Mouse (Mus musculus) hindbrain, embryonic 15.5 days (tissue): ENCODE measurements around the gene Dnajc5. TPM values are rescaled to one million over a fixed set of nuclear protein-coding genes. Genes with fewer than 3 reads are reported as not detected.

Source experiments
- ATAC-seq: fragments of 200-750 bp; cut with Nextera tagmentation; 2 replicates; pipeline ENCODE4 v1.8.0; 2017; ENCODE audit warnings: low read depth, moderate number of reproducible peaks, moderate TSS enrichment; ENCODE audit not compliant: low FRiP score
- H3K27ac ChIP-seq: fragments of 300-500 bp; sonication (generic); replicated peaks from 2 replicates; pipeline ENCODE4 v1.5.1; 2015; ENCODE audit warnings: mild to moderate bottlenecking, inconsistent platforms
- H3K27me3 ChIP-seq: fragments of 300-500 bp; sonication (generic); 2 replicates; pipeline ENCODE4 v1.6.1; 2015; ENCODE audit warnings: control low read depth, inconsistent platforms
- H3K36me3 ChIP-seq: fragments of 300-500 bp; sonication (generic); 2 replicates; pipeline ENCODE4 v1.6.1; 2015; ENCODE audit warnings: control low read depth, inconsistent platforms
- H3K4me1 ChIP-seq: fragments of 300-500 bp; sonication (generic); replicated peaks from 2 replicates; pipeline ENCODE4 v1.6.1; 2015; ENCODE audit warnings: control low read depth, inconsistent platforms
- H3K4me2 ChIP-seq: fragments of 300-500 bp; sonication (generic); 2 replicates; pipeline ENCODE4 v1.6.1; 2015; ENCODE audit warnings: moderate library complexity, mild to moderate bottlenecking, inconsistent platforms
- H3K4me3 ChIP-seq: fragments of 300-500 bp; sonication (generic); 2 replicates; pipeline ENCODE4 v1.5.1; 2015; ENCODE audit warnings: mild to moderate bottlenecking, inconsistent platforms
- H3K9ac ChIP-seq: fragments of 300-500 bp; sonication (generic); 2 replicates; pipeline ENCODE4 v1.6.1; 2015; ENCODE audit warnings: inconsistent platforms
- H3K9me3 ChIP-seq: fragments of 300-500 bp; sonication (generic); 2 replicates; pipeline ENCODE4 v1.6.1; 2016; ENCODE audit warnings: control low read depth, inconsistent platforms
- WGBS: fragments of 180-500 bp; shearing (Covaris S2); methylation state at CpG from one replicate; pipeline ENCODE4 v1.1.7; 2015; 5-methylcytosine and 5-hydroxymethylcytosine counted together
- polyA plus RNA-seq: library from polyadenylated mRNA; unstranded; fragments of >200 nt; fragmentation: Nextera tagmentation; extraction: Ambion mirVana; gene quantifications from 2 replicates; pipeline ENCODE4 v1.2.1, GENCODE M21; 2015

Dnajc5 gene
- polyA plus RNA-seq, 1 experiment from 2014 or later: 267 TPM

DNA sequence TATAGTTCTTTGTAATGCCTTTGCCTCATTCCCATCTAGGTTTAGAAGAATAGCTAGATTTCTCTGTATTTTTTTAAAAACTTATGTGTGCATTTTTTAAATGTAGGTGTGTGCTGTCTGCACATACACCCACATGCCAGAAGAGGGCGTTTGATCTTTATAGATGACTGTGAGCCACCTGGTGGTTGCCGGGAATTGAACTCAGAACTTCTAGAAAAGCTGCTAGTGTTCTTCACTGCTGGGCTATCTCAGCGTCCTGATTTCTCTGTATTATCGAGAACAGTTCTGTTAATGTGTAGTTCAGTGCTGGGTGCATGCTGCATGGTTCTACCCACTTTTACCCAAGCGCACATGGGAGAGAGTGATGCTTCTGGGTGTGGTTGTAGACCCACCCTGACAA, 2.5 kb downstream of the Dnajc5 start:
- 71% methylated on average over 5 of the region's 5 CpGs for WGBS
- H3K4me3 ChIP-seq: no peak overlapping the region
- H3K4me1 ChIP-seq: peaks cover 39% of the 10 kb centered on the region
- ATAC-seq: no peak
- no peaks in the 10 kb centered on the region for H3K36me3 ChIP-seq
- peak overlapping the region; percentile 77; the same call in 1 of the 2 replicates for H3K4me2 ChIP-seq
- no peak overlapping the region for H3K27ac ChIP-seq
- no peaks in the 10 kb centered on the region for H3K27me3 ChIP-seq
- 0 out of 2 replicates have a peak overlapping the region, but pooled peaks have one; percentile 4 for H3K9ac ChIP-seq
- H3K9me3 ChIP-seq: no peaks in the 10 kb centered on the region

DNA sequence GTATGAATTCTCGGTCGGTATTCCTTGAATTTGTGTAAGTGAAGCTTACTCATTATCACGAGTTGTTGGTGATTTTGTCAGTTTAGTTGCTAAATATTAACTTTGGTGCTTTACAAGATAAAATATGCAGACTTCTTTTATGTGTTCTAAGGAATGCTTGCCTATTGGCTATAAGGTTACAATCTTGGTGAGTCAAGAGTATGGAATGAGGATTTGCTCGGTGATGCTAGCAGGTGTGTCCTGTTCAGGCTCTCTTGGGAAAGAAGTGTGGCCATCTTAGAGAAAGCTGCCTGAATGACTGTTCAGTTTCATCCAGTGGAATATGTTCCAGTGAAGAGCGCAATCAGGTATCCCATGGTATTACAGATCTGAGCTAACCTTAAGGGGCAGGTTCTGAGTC, 5.2 kb downstream of the Dnajc5 start:
- Histone ChIP-seq H3K27me3 (no peaks in the 10 kb centered on the region), H3K27ac (no peak overlapping the region), H3K9me3 (no peaks in the 10 kb centered on the region), H3K9ac (no peak overlapping the region), H3K4me1 (peaks cover 24% of the 10 kb centered on the region), H3K4me2 (no peak overlapping the region), H3K4me3 (no peak overlapping the region), H3K36me3 (0 out of 2 replicates have a peak, but pooled peaks cover 2% of the 10 kb centered on the region)
- WGBS: 92% methylated on average over 5 of the region's 5 CpGs
- ATAC-seq: no peak

DNA sequence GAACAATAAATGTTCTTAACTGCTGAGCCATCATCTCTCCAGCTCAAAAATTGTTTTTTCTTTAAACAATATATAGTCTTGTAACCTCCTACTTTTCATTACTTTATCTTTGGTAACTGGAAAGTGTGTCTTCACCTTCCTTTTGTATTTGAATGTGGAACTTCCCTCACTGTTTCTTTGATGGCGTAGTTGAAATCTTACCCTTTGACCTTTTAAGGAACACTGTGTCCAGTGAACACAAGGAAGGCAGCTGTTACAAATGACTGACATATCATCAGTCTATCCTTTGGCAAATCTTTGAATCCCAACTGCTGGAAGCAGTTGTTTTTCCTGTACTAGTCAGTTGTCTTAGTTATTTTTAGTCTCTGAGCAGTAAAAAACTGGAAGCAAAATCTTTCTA, 8.8 kb downstream of the Dnajc5 start:
- Histone ChIP-seq H3K9ac (no peak overlapping the region), H3K36me3 (0 out of 2 replicates have a peak, but pooled peaks cover 2% of the 10 kb centered on the region), H3K4me2 (no peak overlapping the region), H3K27me3 (no peaks in the 10 kb centered on the region), H3K4me1 (0 out of 2 replicates have a peak, but pooled peaks cover 3% of the 10 kb centered on the region), H3K27ac (no peak overlapping the region), H3K9me3 (no peaks in the 10 kb centered on the region), H3K4me3 (no peak overlapping the region)
- no peak for ATAC-seq
- WGBS: 91% methylated on average over 1 of the region's 1 CpGs

DNA sequence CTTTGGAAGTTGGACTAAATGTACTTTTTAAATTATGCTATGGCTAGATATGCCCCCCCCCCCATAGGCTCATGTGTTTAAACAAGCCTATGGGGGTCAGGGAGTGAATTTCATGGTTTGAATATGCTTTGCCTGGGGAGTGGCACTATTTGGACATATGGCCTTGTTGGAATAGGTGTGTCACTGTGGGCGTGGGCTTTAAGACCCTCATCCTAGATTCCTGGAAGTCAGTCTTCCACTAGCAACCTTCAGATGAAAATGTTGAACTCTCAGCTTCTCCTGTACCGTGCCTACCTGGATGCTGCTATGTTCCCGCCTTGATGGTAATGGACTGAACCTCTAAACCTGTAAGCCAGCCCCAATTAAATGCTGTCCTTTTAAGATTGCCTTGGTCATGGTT, 12.3 kb downstream of the Dnajc5 start:
- H3K9me3 ChIP-seq: no peaks in the 10 kb centered on the region

DNA sequence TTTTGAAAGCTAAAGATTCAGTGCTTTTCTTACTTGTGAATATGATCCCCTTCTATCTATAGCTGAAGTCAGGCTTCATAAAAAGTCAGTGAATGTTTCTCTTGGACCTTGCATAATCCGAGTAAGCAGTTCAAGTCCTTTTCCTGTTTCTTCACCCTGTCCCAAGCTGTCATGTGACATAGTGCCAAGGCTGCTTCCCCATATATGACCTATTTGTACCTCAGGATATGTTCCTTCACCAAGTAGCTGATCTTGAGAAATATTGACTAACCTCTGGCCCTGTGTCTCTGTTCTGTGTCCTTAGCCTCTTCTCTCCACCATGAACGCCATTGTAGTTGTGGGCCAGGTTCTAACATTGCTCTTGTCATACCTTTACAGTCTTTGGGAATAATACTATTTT, 16.1 kb downstream of the Dnajc5 start:
- H3K4me2 ChIP-seq: no peak overlapping the region
- H3K36me3 ChIP-seq: no peaks in the 10 kb centered on the region
- H3K9ac ChIP-seq: no peak overlapping the region
- whole genome bisulfite sequencing: 93% methylated on average over 2 of the region's 2 CpGs
- no peak for ATAC-seq
- peaks cover 6% of the 10 kb centered on the region; the same call in 1 of the 2 replicates for H3K4me1 ChIP-seq
- H3K4me3 ChIP-seq: no peak overlapping the region
- H3K9me3 ChIP-seq: no peaks in the 10 kb centered on the region
- no peaks in the 10 kb centered on the region for H3K27me3 ChIP-seq
- no peak overlapping the region for H3K27ac ChIP-seq

More for the DNA sequence above, 12.3 kb downstream of the Dnajc5 start:
- Histone ChIP-seq H3K27ac (no peak overlapping the region), H3K4me3 (no peak overlapping the region), H3K9ac (no peak overlapping the region), H3K36me3 (0 out of 2 replicates have a peak, but pooled peaks cover 2% of the 10 kb centered on the region), H3K4me2 (no peak overlapping the region), H3K4me1 (peaks cover 2% of the 10 kb centered on the region; the same call in 1 of the 2 replicates), H3K27me3 (no peaks in the 10 kb centered on the region)
- ATAC-seq: no peak
- WGBS: 98% methylated on average over 3 of the region's 3 CpGs

DNA sequence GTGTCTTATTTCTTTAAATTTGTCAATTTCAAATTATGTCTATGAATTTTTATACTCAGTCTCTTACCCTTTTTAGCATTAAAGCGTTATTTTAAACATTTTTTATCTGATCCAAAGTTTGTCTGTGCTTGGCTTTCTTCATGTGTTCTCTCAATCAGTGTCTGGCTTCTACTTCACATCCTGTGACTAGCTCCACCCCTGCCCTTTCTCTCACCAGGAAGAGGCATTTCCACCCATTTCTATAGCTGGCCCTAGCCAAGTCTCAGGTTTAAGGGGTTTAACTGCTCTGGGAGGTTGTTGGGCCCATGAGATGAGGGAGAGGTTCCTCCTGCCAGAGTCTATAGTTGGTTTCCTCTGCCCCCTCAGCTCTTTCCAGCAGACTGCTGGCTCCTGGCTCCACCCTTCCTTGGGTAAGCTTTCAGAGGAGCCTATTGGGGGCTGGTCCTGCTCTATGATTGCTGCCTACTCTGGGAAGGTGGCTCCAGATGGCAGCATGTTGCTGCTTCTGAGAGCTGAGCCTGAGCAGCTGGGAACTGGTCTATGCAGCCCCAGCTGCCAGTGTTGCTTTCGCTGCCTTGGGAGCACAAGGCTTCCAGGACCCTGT, 17.3 kb downstream of the Dnajc5 start:
- 0 out of 2 replicates have a peak, but pooled peaks have one; percentile 34 for ATAC-seq
- Histone ChIP-seq H3K27ac (peak overlapping the region; percentile 61), H3K4me1 (peaks cover 6% of the 10 kb centered on the region; the same call in 1 of the 2 replicates), H3K36me3 (no peaks in the 10 kb centered on the region), H3K27me3 (no peaks in the 10 kb centered on the region), H3K9me3 (no peaks in the 10 kb centered on the region), H3K4me3 (no peak overlapping the region), H3K9ac (no peak overlapping the region), H3K4me2 (no peak overlapping the region)
- WGBS: 80% methylated on average over 2 of the region's 2 CpGs

DNA sequence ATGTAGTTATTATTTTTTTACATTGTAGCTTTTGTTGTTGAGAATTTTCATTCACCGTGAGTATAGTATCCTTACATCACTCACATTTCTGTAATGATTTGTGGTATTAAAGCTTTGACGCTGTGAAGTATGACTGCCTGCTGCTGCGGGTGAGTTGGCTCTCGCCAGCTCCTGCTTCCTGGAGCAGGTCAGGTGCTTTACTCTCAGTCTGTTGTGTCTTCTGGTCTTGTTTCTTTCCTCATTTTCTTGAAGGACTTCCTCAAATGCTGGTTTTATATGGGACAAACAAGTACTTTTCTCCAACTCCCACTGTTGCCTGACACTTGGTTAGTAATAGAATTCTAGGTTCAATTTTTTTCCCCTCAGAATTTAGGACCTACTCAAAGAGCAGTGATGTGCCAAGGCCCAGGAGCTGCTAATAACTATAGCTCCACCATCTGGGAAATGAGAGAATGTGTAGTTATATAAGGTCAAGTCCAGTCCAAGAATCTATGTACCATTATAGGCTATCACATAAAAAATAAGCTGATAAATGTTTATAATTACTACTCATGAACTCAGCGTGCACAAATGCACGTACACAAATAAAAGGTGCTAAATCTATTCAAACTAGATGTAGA, 21.6 kb downstream of the Dnajc5 start:
- peaks cover 6% of the 10 kb centered on the region; the same call in 1 of the 2 replicates for H3K4me1 ChIP-seq
- no peak for ATAC-seq

DNA sequence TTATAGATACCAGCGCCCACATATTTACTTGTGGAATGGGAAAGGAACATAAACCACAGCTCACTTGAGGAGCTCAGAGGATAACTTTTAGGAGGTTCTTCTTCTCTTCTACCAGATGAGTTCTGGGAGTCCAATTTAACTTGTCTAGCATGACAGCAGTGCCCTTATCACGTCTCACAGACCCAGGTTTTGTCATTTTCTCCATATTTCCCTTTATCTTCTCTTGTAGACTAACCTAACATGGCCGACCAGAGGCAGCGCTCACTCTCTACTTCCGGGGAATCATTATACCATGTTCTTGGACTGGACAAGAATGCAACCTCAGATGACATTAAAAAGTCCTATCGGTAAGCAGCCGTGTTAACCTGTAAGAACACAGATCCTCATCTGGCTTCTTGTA, 25.9 kb downstream of the Dnajc5 start:
- no peaks in the 10 kb centered on the region for H3K9me3 ChIP-seq
- 97% methylated on average over 7 of the region's 7 CpGs for whole genome bisulfite sequencing
- no peak for ATAC-seq
- H3K4me2 ChIP-seq: no peak overlapping the region
- H3K27me3 ChIP-seq: no peaks in the 10 kb centered on the region
- peaks cover 49% of the 10 kb centered on the region for H3K36me3 ChIP-seq
- no peak overlapping the region for H3K4me3 ChIP-seq
- H3K4me1 ChIP-seq: no peaks in the 10 kb centered on the region
- no peak overlapping the region for H3K27ac ChIP-seq
- no peak overlapping the region for H3K9ac ChIP-seq

More for the DNA sequence above, 21.6 kb downstream of the Dnajc5 start:
- WGBS: 92% methylated on average over 6 of the region's 6 CpGs
- Histone ChIP-seq H3K27ac (no peak overlapping the region), H3K4me2 (no peak overlapping the region), H3K4me3 (no peak overlapping the region), H3K9me3 (no peaks in the 10 kb centered on the region), H3K36me3 (peaks cover 8% of the 10 kb centered on the region), H3K9ac (no peak overlapping the region), H3K27me3 (no peaks in the 10 kb centered on the region)

DNA sequence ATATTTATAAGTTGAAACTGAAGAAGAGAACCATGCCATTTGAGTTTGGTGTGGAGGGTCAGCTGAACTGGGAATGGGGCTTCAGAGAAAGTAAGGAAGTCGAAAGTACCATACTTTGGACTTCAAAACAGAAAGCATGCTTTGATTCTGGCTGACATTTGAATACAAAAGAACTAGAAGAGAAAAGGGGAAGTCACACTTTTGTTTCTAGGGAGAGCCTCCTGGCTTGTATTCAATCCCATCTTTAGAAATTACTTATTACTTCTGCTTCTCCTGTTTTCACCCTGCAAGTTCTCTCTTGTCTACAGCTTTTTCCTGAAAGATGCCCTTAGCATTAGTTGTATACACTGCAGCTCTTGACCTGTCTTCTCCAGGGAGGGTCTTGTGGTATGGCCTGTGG, 27.9 kb downstream of the Dnajc5 start:
- Histone ChIP-seq H3K27ac (no peak overlapping the region), H3K4me3 (no peak overlapping the region), H3K4me1 (no peaks in the 10 kb centered on the region), H3K9ac (no peak overlapping the region), H3K9me3 (no peaks in the 10 kb centered on the region), H3K4me2 (no peak overlapping the region), H3K27me3 (no peaks in the 10 kb centered on the region), H3K36me3 (peaks cover 69% of the 10 kb centered on the region)
- 75% methylated on average over 1 of the region's 1 CpGs for whole genome bisulfite sequencing
- ATAC-seq: no peak

DNA sequence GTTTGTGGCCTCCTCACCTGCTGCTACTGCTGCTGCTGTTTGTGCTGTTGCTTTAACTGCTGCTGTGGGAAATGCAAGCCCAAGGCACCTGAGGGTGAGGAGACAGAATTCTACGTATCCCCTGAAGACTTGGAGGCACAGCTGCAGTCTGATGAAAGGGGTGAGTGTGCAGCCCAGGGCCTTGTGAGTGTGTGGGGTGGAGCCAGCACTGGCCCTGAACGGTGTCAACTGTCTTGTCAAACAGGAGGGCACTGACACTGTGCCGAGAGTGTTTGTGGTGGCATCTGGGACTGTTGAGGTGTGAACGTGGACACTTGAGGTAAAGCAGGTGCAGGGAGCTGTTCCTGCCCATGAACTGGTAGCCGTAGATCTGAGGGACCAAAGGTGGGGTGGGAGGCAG, 28.4 kb downstream of the Dnajc5 start:
- Histone ChIP-seq H3K4me1 (no peaks in the 10 kb centered on the region), H3K4me2 (no peak overlapping the region), H3K9me3 (no peaks in the 10 kb centered on the region), H3K27me3 (no peaks in the 10 kb centered on the region), H3K27ac (no peak overlapping the region), H3K9ac (no peak overlapping the region), H3K36me3 (peaks cover 71% of the 10 kb centered on the region), H3K4me3 (no peak overlapping the region)
- WGBS: 92% methylated on average over 5 of the region's 5 CpGs
- no peak for ATAC-seq

DNA sequence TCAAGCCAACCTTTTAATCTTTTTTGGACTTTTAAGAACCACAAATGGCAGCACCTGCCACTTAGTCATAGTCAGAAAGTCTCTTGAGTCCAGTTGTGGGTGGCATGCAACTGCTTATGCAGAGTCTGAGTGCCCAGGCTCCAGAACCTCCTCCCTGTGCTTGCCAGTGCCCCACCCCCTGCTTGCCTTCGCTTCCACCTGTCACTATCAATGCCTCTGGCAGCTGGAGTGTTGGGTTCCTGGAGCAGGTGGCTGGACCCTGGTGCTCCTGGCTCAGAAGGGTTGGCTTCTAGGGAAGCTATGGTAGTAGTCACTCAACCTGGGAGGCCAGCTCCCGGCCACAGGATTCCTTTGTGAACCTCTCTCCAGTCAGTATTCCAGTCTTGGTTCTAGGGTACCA, 29.9 kb downstream of the Dnajc5 start:
- no peak overlapping the region for H3K4me3 ChIP-seq
- H3K36me3 ChIP-seq: peaks cover 71% of the 10 kb centered on the region
- H3K27ac ChIP-seq: no peak overlapping the region
- no peaks in the 10 kb centered on the region for H3K9me3 ChIP-seq
- H3K4me2 ChIP-seq: no peak overlapping the region
- H3K9ac ChIP-seq: no peak overlapping the region
- H3K27me3 ChIP-seq: no peaks in the 10 kb centered on the region
- WGBS: 97% methylated on average over 2 of the region's 2 CpGs
- H3K4me1 ChIP-seq: no peaks in the 10 kb centered on the region
- no peak for ATAC-seq

DNA sequence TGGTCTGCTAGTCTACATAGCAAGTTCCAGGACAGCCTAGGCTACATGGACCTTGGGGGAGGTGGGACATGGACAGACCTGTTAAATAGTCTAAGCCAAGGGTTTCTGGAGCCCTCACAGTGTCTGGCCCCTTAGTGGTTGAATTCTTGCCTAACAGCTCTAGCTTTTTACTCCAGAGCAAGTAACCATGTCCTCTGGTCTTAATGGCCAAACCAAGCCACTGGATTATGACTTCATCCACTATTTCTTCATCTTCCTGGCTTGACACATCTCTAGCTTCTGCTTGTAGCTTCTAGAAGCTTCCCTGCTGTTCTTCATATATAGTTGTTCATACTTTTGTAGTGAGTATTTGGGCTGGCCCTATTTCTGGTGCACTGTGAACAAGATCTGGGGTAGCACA, 33.5 kb downstream of the Dnajc5 start:
- no peak for ATAC-seq
- Histone ChIP-seq H3K27me3 (no peaks in the 10 kb centered on the region), H3K4me1 (no peaks in the 10 kb centered on the region), H3K9me3 (no peaks in the 10 kb centered on the region), H3K27ac (no peak overlapping the region), H3K9ac (no peak overlapping the region), H3K4me3 (no peak overlapping the region), H3K4me2 (no peak overlapping the region), H3K36me3 (peaks cover 46% of the 10 kb centered on the region)
